Mouse (Mus musculus): ENCODE results near the gene Fam155a. TPM values are rescaled to one million over a fixed set of nuclear protein-coding genes. Genes with fewer than 3 reads are reported as not detected.

Gene Fam155a
- total RNA-seq, 2 experiments from 2014 or later = not detected

- DNase-seq = peak; percentile 78
Observed at GRCm38 (mm10) chr8:9174865-9175565, 595.9 kb downstream of the Fam155a start.

GRCm38 (mm10) chr8:9171848-9172247 lies 599.1 kb downstream of the Fam155a start:
- DNase-seq = no peak

DNA sequence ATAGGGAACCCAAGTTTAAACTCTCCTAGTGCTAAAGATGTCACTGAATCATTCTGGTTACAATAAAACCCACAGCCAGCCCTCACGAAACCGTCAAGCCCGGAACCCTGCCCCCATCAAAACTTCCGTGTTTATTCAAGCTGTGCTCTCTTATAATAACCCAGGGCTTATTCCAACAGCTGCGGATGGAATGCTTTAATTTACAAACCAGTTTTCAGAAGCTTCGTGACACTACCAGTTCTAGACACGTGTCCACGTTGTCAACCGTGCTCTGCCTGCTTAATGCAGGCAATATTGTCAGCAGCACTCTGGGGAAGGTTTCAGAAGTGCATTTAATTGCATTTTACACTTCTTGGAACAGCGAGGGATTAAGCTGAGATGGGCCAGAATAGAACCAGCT lies 603.0 kb downstream of the Fam155a start:
- no peak for DNase-seq

DNA sequence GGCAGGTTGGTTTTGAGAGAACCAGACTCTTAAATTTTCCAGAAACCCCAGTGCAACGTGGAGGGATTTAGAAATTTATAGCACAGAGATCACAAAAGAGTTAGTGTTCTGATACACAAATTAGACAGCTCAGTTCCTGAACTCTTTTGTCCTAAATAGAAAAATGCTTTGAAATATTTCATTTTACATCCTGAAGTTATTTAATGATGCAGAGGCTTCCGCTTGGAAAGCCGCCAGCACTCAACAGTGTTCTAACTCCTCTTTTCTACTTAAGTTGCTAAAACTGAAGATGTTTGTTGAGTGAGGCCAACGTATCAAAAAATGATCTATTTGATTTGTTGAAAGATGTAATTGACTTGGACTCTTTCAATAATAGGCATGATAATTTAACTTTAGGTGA lies 609.4 kb downstream of the Fam155a start:
- DNase-seq = no peak

DNA sequence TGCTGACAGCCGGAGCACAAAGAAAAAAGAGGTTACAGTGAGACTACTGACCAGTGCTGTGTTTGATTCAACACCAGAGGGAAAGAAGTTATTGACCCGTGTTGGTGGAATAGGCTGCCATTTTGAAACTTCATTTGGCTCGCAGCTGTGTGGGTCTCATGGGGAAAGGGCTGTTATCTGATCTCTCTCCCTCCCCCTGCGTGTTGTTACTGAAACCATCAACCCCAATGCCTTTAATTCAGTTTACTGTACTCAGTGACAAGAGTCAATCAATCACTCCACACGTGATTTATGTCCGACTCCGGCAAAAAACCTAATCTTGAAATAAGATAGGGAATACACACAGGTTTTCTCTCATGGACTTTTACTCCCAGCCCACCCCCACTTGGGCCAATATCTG lies 611.6 kb downstream of the Fam155a start:
- DNase-seq = no peak

GRCm38 (mm10) chr8:9158652-9159051 lies 612.3 kb downstream of the Fam155a start:
- no peak for DNase-seq

DNA sequence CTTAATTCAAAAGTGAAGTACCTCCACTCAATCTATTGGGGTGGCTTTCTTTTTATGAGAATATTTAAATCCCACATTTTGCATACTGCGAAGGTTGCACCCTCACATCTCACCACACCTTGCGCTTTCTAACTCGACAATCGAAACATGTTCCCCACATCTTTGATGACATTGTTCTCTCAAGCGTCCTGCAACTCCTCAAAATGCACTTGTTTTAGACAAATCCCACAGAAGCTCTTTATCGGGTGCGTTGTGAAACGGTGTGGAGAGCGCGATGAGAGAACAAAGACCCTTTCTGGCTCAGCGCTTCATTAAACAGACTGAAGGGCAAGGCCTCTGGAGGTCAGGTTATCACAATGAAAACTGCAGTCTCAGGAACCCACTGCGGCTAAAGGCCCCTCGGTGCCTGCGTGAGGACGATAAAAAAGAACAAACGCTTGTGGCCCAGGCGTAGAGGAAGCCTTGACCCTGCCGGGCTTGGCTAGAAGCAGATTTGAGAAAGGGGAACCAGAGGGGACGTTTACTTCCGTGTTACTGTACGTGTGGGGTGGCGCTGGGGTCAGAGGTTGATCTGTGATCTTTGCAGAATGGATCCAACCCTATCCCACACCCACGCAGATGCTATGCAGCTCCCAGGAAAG lies 613.7 kb downstream of the Fam155a start:
- no peak for DNase-seq

Small RNA genes lying within 50 kb of the gene (microRNA-seq; reads per million reads assigned to microRNA genes)
- 0 reads per million in 2 experiments for gene Gm47312

Other genes with a start within 250 kb of the Fam155a start
- gene Gm10217, start 93.1 kb upstream of the Fam155a start, total RNA-seq (2021) = not detected
- gene Lig4, start 206.5 kb upstream of the Fam155a start, total RNA-seq (2021) = 1 to 10 TPM; 4.8 to 6.6 TPM
- gene Abhd13, start 206.5 kb upstream of the Fam155a start, total RNA-seq (2021) = 10 to 100 TPM; 16.8 to 19.2 TPM
- gene Tnfsf13b, start 235.3 kb upstream of the Fam155a start, total RNA-seq (2021) = 1 to 10 TPM; 5.4 to 5.5 TPM

Data from heart, postnatal 4 days (tissue).